Mouse (Mus musculus) heart, postnatal 0 days (tissue): ENCODE data around the gene Glis3. TPM values are rescaled to one million over a fixed set of nuclear protein-coding genes. Genes with fewer than 3 reads are reported as not detected.

ENCODE experiments used
- ATAC-seq: fragments of 200-750 bp; cut with Nextera tagmentation; 2 replicates; pipeline ENCODE4 v1.8.0; 2017; ENCODE audit warnings: low read depth, moderate number of reproducible peaks, moderate library complexity; ENCODE audit not compliant: insufficient read depth
- DNase-seq: peaks from one replicate; pipeline ENCODE4 v3.0.0-alpha.2; 2016; ENCODE audit warnings: low spot score
- H3K27ac ChIP-seq: fragments of 300-500 bp; sonication (generic); 2 replicates; pipeline ENCODE4 v1.5.1; 2014; ENCODE audit warnings: low read depth, mild to moderate bottlenecking
- H3K27me3 ChIP-seq: fragments of 300-500 bp; sonication (generic); 2 replicates; pipeline ENCODE4 v1.6.1; 2014; ENCODE audit warnings: low read length, mixed read lengths; ENCODE audit not compliant: control insufficient read depth, insufficient read depth
- H3K36me3 ChIP-seq: fragments of 300-500 bp; sonication (generic); replicated peaks from 2 replicates; pipeline ENCODE4 v1.6.1; 2014; ENCODE audit warnings: low read length, mixed read lengths; ENCODE audit not compliant: control insufficient read depth, insufficient read depth
- H3K4me1 ChIP-seq: fragments of 300-500 bp; sonication (generic); 2 replicates; pipeline ENCODE4 v1.6.1; 2014; ENCODE audit warnings: antibody characterized with exemption; ENCODE audit not compliant: control insufficient read depth, insufficient read depth
- H3K4me2 ChIP-seq: fragments of 300-500 bp; sonication (generic); 2 replicates; pipeline ENCODE4 v1.6.1; 2014; ENCODE audit warnings: low read depth, mild to moderate bottlenecking, low read length, moderate library complexity
- H3K4me3 ChIP-seq: fragments of 300-500 bp; sonication (generic); 2 replicates; pipeline ENCODE4 v1.5.1; 2014; ENCODE audit warnings: low read depth, low read length
- H3K9ac ChIP-seq: fragments of 300-500 bp; sonication (generic); replicated peaks from 2 replicates; pipeline ENCODE4 v1.6.1; 2014; ENCODE audit warnings: low read depth, low read length, mixed read lengths
- H3K9me3 ChIP-seq: fragments of 300-500 bp; sonication (generic); replicated peaks from 2 replicates; pipeline ENCODE4 v1.6.1; 2016; ENCODE audit warnings: low read length; ENCODE audit not compliant: control insufficient read depth
- CTCF ChIP-seq: IDR thresholded peaks from 2 replicates; pipeline ENCODE4 v1.5.1; 2016; ENCODE audit warnings: antibody characterized with exemption, control low read depth, low read depth
- EP300 ChIP-seq: IDR thresholded peaks from 2 replicates; pipeline ENCODE4 v1.6.1; 2016; ENCODE audit warnings: antibody characterized with exemption, low read depth
- WGBS: fragments of 180-500 bp; shearing (Covaris S2); extraction: QIAGEN DNeasy Blood & Tissue Kit; methylation state at CpG from one replicate; pipeline ENCODE4 v1.1.7; 2014; 5-methylcytosine and 5-hydroxymethylcytosine counted together
- polyA plus RNA-seq: library from polyadenylated mRNA; unstranded; fragments of >200 nt; fragmentation: Nextera tagmentation; extraction: Ambion mirVana; gene quantifications from 2 replicates; pipeline ENCODE4 v1.2.1, GENCODE M21; 2015
- total RNA-seq: library from RNA; depleted of rRNA; stranded (reverse); fragments of >200 nt; gene quantifications from 2 replicates; pipeline ENCODE4 v1.2.3, GENCODE M21; 2014; ENCODE audit warnings: low replicate concordance

Glis3 gene
- total and polyA plus RNA-seq, 2 experiments from 2014 or later, result 0.34 to 10.0 TPM

DNA sequence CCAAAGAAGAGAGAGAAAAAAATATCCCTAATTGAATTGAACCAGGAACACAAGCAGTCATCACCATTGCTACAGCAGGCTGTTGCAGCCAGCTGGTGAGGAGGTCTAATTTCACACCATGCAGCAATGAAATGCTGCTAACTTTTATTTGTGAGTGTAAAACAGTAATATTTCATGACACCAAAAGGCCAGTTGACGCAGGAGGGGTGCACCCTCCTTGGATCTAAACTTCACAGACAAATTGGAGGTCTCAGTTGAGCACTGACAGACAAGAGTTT, 284.4 kb downstream of the Glis3 start:
- no peak for TF ChIP-seq CTCF
- TF ChIP-seq EP300, result no peak
- Histone ChIP-seq H3K4me3 (no peak overlapping the region), H3K9me3 (no peaks in the 10 kb centered on the region), H3K9ac (no peak overlapping the region), H3K4me2 (no peak overlapping the region), H3K36me3 (no peaks in the 10 kb centered on the region), H3K4me1 (no peaks in the 10 kb centered on the region; the same call in 1 of the 2 replicates), H3K27me3 (no peaks in the 10 kb centered on the region), H3K27ac (no peak overlapping the region)
- DNase-seq (no peak), ATAC-seq (no peak)
- WGBS, result 82% methylated on average over 1 of the region's 1 CpGs

- H3K27me3 ChIP-seq, result no peaks in the 10 kb centered on the region
- 55% methylated on average over 12 of the region's 12 CpGs for WGBS
- no peak overlapping the region for H3K9ac ChIP-seq
- 0 out of 2 replicates have a peak overlapping the region, but pooled peaks have one; percentile 7 for H3K4me2 ChIP-seq
- no peak overlapping the region for H3K4me3 ChIP-seq
- no peaks in the 10 kb centered on the region; the same call in 1 of the 2 replicates for H3K4me1 ChIP-seq
- no peak overlapping the region for H3K27ac ChIP-seq
- DNase-seq (no peak), ATAC-seq (no peak)
- H3K9me3 ChIP-seq, result no peaks in the 10 kb centered on the region
- TF ChIP-seq EP300, result no peak
- no peak for TF ChIP-seq CTCF
- H3K36me3 ChIP-seq, result no peaks in the 10 kb centered on the region
Observed at GRCm38 (mm10) chr19:28394826-28395583, 284.9 kb downstream of the Glis3 start.

DNA sequence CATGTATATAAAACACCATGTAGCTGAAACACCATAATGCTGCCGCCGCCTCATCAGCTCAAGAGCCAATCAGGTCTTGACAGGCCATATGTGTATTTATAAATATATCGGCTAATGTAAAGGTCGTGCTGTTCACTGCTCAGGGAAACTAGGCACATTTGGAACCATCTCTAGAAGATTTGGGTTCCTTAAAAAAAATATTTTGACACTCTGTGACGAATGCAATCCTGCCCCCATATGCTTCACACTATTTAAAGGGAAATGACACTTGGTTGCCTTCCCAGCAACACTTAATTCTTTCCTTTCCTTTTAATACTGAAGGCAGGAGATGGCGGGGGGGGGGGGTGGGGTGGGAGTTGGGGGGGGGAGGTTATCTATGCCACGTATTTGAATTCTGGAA, 286.1 kb downstream of the Glis3 start:
- no peaks in the 10 kb centered on the region for H3K27me3 ChIP-seq
- H3K9me3 ChIP-seq, result no peaks in the 10 kb centered on the region
- no peaks in the 10 kb centered on the region; the same call in 1 of the 2 replicates for H3K4me1 ChIP-seq
- H3K36me3 ChIP-seq, result no peaks in the 10 kb centered on the region
- no peak for ATAC-seq
- no peak overlapping the region for H3K27ac ChIP-seq
- 84% methylated on average over 7 of the region's 7 CpGs for WGBS
- H3K9ac ChIP-seq, result no peak overlapping the region
- H3K4me3 ChIP-seq, result no peak overlapping the region
- H3K4me2 ChIP-seq, result no peak overlapping the region
- no peak for TF ChIP-seq EP300
- no peak for TF ChIP-seq CTCF
- DNase-seq, result no peak

GRCm38 (mm10) chr19:28392838-28393237, 287.0 kb downstream of the Glis3 start:
- TF ChIP-seq CTCF, result no peak
- H3K9me3 ChIP-seq, result no peaks in the 10 kb centered on the region
- no peak overlapping the region for H3K9ac ChIP-seq
- no peaks in the 10 kb centered on the region for H3K27me3 ChIP-seq
- H3K36me3 ChIP-seq, result no peaks in the 10 kb centered on the region
- ATAC-seq, result no peak
- DNase-seq, result no peak
- no peak overlapping the region for H3K27ac ChIP-seq
- no peaks in the 10 kb centered on the region; the same call in 1 of the 2 replicates for H3K4me1 ChIP-seq
- 86% methylated on average over 3 of the region's 3 CpGs for WGBS
- H3K4me3 ChIP-seq, result no peak overlapping the region
- no peak overlapping the region for H3K4me2 ChIP-seq

DNA sequence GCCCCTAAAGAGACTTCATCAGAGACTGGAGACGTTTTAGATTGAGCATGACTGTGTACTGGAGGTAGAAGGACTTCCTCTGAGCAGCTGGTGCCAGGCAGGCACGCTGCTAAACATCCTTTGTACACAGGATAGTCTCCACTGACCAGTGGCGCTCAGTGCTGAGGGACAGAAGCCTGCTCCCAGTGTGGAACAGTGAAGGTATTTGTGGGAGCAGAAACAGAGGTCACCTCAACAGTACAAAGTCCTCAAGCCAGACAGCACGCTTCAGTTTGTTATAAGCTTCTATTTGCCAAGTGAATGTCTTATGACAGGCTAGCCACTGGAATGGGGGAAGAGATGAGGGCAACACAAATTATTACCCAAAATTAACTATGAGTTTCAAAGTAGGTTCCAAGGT, 289.0 kb downstream of the Glis3 start:
- Histone ChIP-seq H3K4me1 (no peaks in the 10 kb centered on the region; the same call in 1 of the 2 replicates), H3K9ac (no peak overlapping the region), H3K27me3 (no peaks in the 10 kb centered on the region), H3K36me3 (no peaks in the 10 kb centered on the region), H3K4me2 (no peak overlapping the region), H3K27ac (no peak overlapping the region), H3K9me3 (no peaks in the 10 kb centered on the region), H3K4me3 (no peak overlapping the region)
- ATAC-seq (no peak), DNase-seq (no peak)
- TF ChIP-seq EP300 (no peak), CTCF (no peak)
- 57% methylated on average over 4 of the region's 4 CpGs for WGBS

DNA sequence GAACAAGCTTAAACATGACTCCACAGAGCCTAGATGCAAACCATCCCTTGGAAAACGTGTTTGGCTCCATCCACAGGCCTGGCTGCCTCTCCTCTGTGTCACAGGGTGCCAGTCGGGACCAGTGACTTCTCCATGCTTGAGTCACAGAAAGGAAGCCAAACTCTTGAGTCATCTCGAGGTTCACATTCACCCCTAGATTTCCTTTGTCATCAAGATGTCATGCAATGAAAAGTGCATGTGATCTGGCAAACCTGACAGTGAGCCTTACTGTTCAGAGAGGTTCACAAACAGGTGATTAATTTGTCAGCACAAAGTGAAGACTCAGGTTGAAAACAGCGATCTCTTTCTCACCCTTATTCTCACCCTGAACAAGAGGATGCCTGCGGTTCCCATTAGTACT, 290.7 kb downstream of the Glis3 start:
- H3K4me2 ChIP-seq, result no peak overlapping the region
- no peak overlapping the region for H3K4me3 ChIP-seq
- H3K36me3 ChIP-seq, result no peaks in the 10 kb centered on the region
- no peaks in the 10 kb centered on the region for H3K4me1 ChIP-seq
- no peak overlapping the region for H3K9ac ChIP-seq
- H3K27ac ChIP-seq, result no peak overlapping the region
- DNase-seq, result no peak
- TF ChIP-seq CTCF, result no peak
- TF ChIP-seq EP300, result no peak
- no peaks in the 10 kb centered on the region for H3K9me3 ChIP-seq
- no peak for ATAC-seq
- no peaks in the 10 kb centered on the region for H3K27me3 ChIP-seq
- 55% methylated on average over 5 of the region's 5 CpGs for WGBS
